ENCODE assay signal across 10 mouse cellular contexts in the genomic region with DNA sequence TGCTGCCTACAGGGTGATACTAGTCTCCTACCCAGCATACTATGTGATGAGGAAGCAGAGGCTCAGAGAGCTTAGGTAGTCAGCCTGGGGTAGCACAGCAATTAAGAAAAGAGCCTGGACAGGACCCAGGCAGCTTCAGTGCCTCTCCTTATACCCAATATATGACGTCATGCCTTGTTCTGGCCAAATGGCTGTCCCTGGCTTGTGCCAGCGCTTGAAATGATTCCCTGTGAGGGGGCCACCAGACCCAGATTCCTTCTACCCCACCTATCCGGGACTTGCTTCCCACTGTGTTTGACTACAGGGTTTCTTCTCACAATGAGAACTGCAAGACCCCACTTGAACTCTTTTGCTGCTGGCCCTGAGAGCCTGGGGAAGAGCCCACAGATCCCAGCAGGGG. TPM values are rescaled to one million over a fixed set of nuclear protein-coding genes. Genes with fewer than 3 reads are reported as not detected.
A peak's percentile ranks its signal among the peaks of the same experiment; 100 is the strongest.
DNase-seq lines count a peak whose midpoint lies in the region; ATAC-seq and TF ChIP-seq lines count a peak whose summit lies in the region.
"Had no signal": no experiment of that assay in that cellular context is flagged by ENCODE, and none has a peak within 500 bp of the region (broad histone marks: within the 10 kb centered on the region; RNA-seq: fewer than 3 reads in every experiment).

No protein-coding gene starts in this region.

- DNase-seq in heart, adult 2 months: no peak
- peak; percentile 67 for DNase-seq in NIH3T3 (ENCODE audit: low read depth)
- DNase-seq in midbrain, embryonic 14.5 days: peak; percentile 37
- no peak for DNase-seq in thymus, postnatal 0 days (ENCODE audit: low spot score)
- no peak for DNase-seq in kidney, postnatal 25 days
- no peak for DNase-seq in gastrocnemius, adult 18-20 months (ENCODE audit: low spot score)

- TF ChIP-seq EP300 in heart, adult 2 months (IDR thresholded peaks at IDR 0.05; ENCODE audit: insufficient read depth, low read depth, low read length): no peak

- 0 out of 2 replicates have a peak overlapping the region, but pooled peaks have one; percentile 3 for H3K9ac ChIP-seq in heart, embryonic 16.5 days (ENCODE audit: low read length)
- no peak overlapping the region for H3K9ac ChIP-seq in heart, adult 2 months (ENCODE audit: low read depth, low read length)
- H3K9ac ChIP-seq in forebrain, embryonic 16.5 days (replicated peaks; ENCODE audit: low read depth, low read length): no peak overlapping the region
- no peak overlapping the region for H3K9ac ChIP-seq in midbrain, embryonic 14.5 days (replicated peaks; ENCODE audit: low read length)

- no peaks in the 10 kb centered on the region for H3K36me3 ChIP-seq in heart, embryonic 16.5 days (ENCODE audit: control insufficient read depth, insufficient read depth)
- no peaks in the 10 kb centered on the region for H3K36me3 ChIP-seq in heart, adult 2 months (ENCODE audit: control insufficient read depth, insufficient read depth, low read length)
- H3K36me3 ChIP-seq in forebrain, embryonic 16.5 days (ENCODE audit: control insufficient read depth, insufficient read depth): no peaks in the 10 kb centered on the region
- H3K36me3 ChIP-seq in midbrain, embryonic 14.5 days (ENCODE audit: control insufficient read depth, insufficient read depth, low read length): no peaks in the 10 kb centered on the region

- H3K4me1 ChIP-seq in heart, embryonic 16.5 days (ENCODE audit: control insufficient read depth, insufficient read depth, low read length): peaks cover 13% of the 10 kb centered on the region
- peaks cover 4% of the 10 kb centered on the region; the same call in 1 of the 2 replicates for H3K4me1 ChIP-seq in heart, adult 2 months (ENCODE audit: control insufficient read depth, insufficient read depth, low read length)
- H3K4me1 ChIP-seq in forebrain, embryonic 16.5 days (replicated peaks; ENCODE audit: control insufficient read depth, insufficient read depth, low read length): peaks cover 20% of the 10 kb centered on the region
- peaks cover 13% of the 10 kb centered on the region for H3K4me1 ChIP-seq in midbrain, embryonic 14.5 days (ENCODE audit: control insufficient read depth, insufficient read depth, low read length)

- H3K79me2 ChIP-seq in heart, adult 2 months (replicated peaks; ENCODE audit: control insufficient read depth, insufficient read depth, low read length): no peaks in the 10 kb centered on the region

- H3K4me2 ChIP-seq in heart, embryonic 16.5 days (ENCODE audit: low read depth, low read length): no peak overlapping the region
- H3K4me2 ChIP-seq in forebrain, embryonic 16.5 days (ENCODE audit: low read length): no peak overlapping the region
- H3K4me2 ChIP-seq in midbrain, embryonic 14.5 days (ENCODE audit: low read length): no peak overlapping the region

- 26% methylated on average over 3 of the region's 3 CpGs for WGBS in heart, embryonic 16.5 days
- 29% methylated on average over 3 of the region's 3 CpGs for WGBS in heart, adult 2 months
- WGBS in forebrain, embryonic 16.5 days: 6% methylated on average over 3 of the region's 3 CpGs
- WGBS in midbrain, embryonic 14.5 days: 0% methylated on average over 3 of the region's 3 CpGs

- intact Hi-C loops in heart, adult 2 months (cut with DNase I): no loop called here

- no peak for TF ChIP-seq POLR2A in heart, adult 2 months (IDR thresholded peaks at IDR 0.05; ENCODE audit: insufficient read depth, low read depth, low read length)

- TF ChIP-seq CTCF in heart, adult 2 months (IDR thresholded peaks at IDR 0.05): no peak

- no peak overlapping the region for H3K4me3 ChIP-seq in heart, embryonic 16.5 days (ENCODE audit: low read length)
- no peak overlapping the region for H3K4me3 ChIP-seq in heart, adult 2 months
- no peak overlapping the region for H3K4me3 ChIP-seq in forebrain, embryonic 16.5 days (replicated peaks; ENCODE audit: low read length)
- no peak overlapping the region for H3K4me3 ChIP-seq in midbrain, embryonic 14.5 days (replicated peaks; ENCODE audit: low read depth, low read length)

- peak overlapping the region; percentile 76 for H3K27ac ChIP-seq in heart, embryonic 16.5 days (ENCODE audit: low read length)
- H3K27ac ChIP-seq in heart, adult 2 months: no peak overlapping the region
- no peak overlapping the region; the same call in 1 of the 2 replicates for H3K27ac ChIP-seq in forebrain, embryonic 16.5 days (ENCODE audit: low read length)
- peak overlapping the region; percentile 52; the same call in 1 of the 2 replicates for H3K27ac ChIP-seq in midbrain, embryonic 14.5 days (replicated peaks; ENCODE audit: low read depth, low read length)

- no peaks in the 10 kb centered on the region for H3K9me3 ChIP-seq in heart, embryonic 16.5 days (replicated peaks; ENCODE audit: control insufficient read depth, low read length)
- H3K9me3 ChIP-seq in forebrain, embryonic 16.5 days (ENCODE audit: control insufficient read depth, low read length): no peaks in the 10 kb centered on the region
- H3K9me3 ChIP-seq in midbrain, embryonic 14.5 days (ENCODE audit: control insufficient read depth, low read length): no peaks in the 10 kb centered on the region

- no peaks in the 10 kb centered on the region; the same call in 1 of the 2 replicates for H3K27me3 ChIP-seq in heart, embryonic 16.5 days (ENCODE audit: control insufficient read depth, insufficient read depth, low read length)
- H3K27me3 ChIP-seq in heart, adult 2 months (ENCODE audit: control insufficient read depth, insufficient read depth, low read length): no peaks in the 10 kb centered on the region
- H3K27me3 ChIP-seq in forebrain, embryonic 16.5 days (replicated peaks; ENCODE audit: control insufficient read depth, insufficient read depth, low read length): no peaks in the 10 kb centered on the region
- H3K27me3 ChIP-seq in midbrain, embryonic 14.5 days (ENCODE audit: control insufficient read depth, insufficient read depth, low read length): no peaks in the 10 kb centered on the region

- no peak for ATAC-seq in heart, embryonic 16.5 days (replicated peaks; ENCODE audit: extremely low read depth, insufficient read depth, low FRiP score)
- peak; percentile 69 for ATAC-seq in forebrain, embryonic 16.5 days
- ATAC-seq in midbrain, embryonic 14.5 days (ENCODE audit: low FRiP score, low TSS enrichment): peak; percentile 27; the same call in 1 of the 2 replicates

RNA-seq across cellular contexts. Expression of gene Tgfbi, which starts 27.8 kb away (rescaled TPM):
- 32.7 and 39.5 TPM in 2 replicates for polyA plus RNA-seq in heart, embryonic 16.5 days (2015; fragmentation: Nextera tagmentation; extraction: Ambion mirVana)
- total RNA-seq in heart, adult 2 months (2021): 10 to 100 TPM; 19.7 to 20.9 TPM
- 22.1 and 22.2 TPM in 2 replicates for polyA plus RNA-seq in heart, adult 2 months (2012; rRNA removed)
- 3.8 and 4.7 TPM in 2 replicates for polyA plus RNA-seq in forebrain, embryonic 16.5 days (2015; fragmentation: Nextera tagmentation; extraction: Ambion mirVana)
- 0.63 and 2.7 TPM in 2 replicates for polyA plus RNA-seq in midbrain, embryonic 14.5 days (2014; fragmentation: Nextera tagmentation; extraction: Ambion mirVana)
- 19.9 and 22.7 TPM in 2 replicates for polyA plus RNA-seq in thymus, postnatal 0 days (2015; fragmentation: Nextera tagmentation; extraction: Ambion mirVana)
- total RNA-seq in gastrocnemius, adult 18-20 months (2021): 10 to 100 TPM; 13.4 to 17.6 TPM

RNA-seq across cellular contexts. Expression of gene Lect2, which starts 33.2 kb away (rescaled TPM):
- polyA plus RNA-seq in heart, embryonic 16.5 days (2015; fragmentation: Nextera tagmentation; extraction: Ambion mirVana): not detected in 2 replicates
- not detected for total RNA-seq in heart, adult 2 months (2021)
- not detected in 2 replicates for polyA plus RNA-seq in heart, adult 2 months (2012; rRNA removed)
- polyA plus RNA-seq in forebrain, embryonic 16.5 days (2015; fragmentation: Nextera tagmentation; extraction: Ambion mirVana): not detected in 2 replicates
- polyA plus RNA-seq in midbrain, embryonic 14.5 days (2014; fragmentation: Nextera tagmentation; extraction: Ambion mirVana): not detected in 2 replicates
- not detected in 2 replicates for polyA plus RNA-seq in thymus, postnatal 0 days (2015; fragmentation: Nextera tagmentation; extraction: Ambion mirVana)
- total RNA-seq in gastrocnemius, adult 18-20 months (2021): not detected
- polyA plus RNA-seq: macrophage; testis, adult 2 months had no signal

RNA-seq across cellular contexts. Expression of gene Fbxl21, which starts 59.2 kb away (rescaled TPM):
- polyA plus RNA-seq in heart, embryonic 16.5 days (2015; fragmentation: Nextera tagmentation; extraction: Ambion mirVana): 0.72 and 1.00 TPM in 2 replicates
- under 1 TPM; 0.68 to 0.97 TPM for total RNA-seq in heart, adult 2 months (2021)
- polyA plus RNA-seq in heart, adult 2 months (2012; rRNA removed): 0.29 and 0.31 TPM in 2 replicates
- polyA plus RNA-seq in forebrain, embryonic 16.5 days (2015; fragmentation: Nextera tagmentation; extraction: Ambion mirVana): 1.8 and 2.9 TPM in 2 replicates
- 3.3 and 3.7 TPM in 2 replicates for polyA plus RNA-seq in midbrain, embryonic 14.5 days (2014; fragmentation: Nextera tagmentation; extraction: Ambion mirVana)
- polyA plus RNA-seq in thymus, postnatal 0 days (2015; fragmentation: Nextera tagmentation; extraction: Ambion mirVana): 1.1 TPM in 2 replicates
- under 1 TPM in 1 of 2 experiments, not detected in 1; 0.33 TPM for total RNA-seq in gastrocnemius, adult 18-20 months (2021)

Comparison
In these comparisons a context has a peak if more than half of its experiments do, and no peak if none do; other contexts are left out.
1. H3K27ac ChIP-seq: peak in heart, embryonic 16.5 days (single experiment) and midbrain, embryonic 14.5 days (single experiment); none in heart, adult 2 months (single experiment) and forebrain, embryonic 16.5 days (single experiment).
2. DNase-seq: peak in NIH3T3 (single experiment) and midbrain, embryonic 14.5 days (single experiment); none in heart, adult 2 months (0 of 2), thymus, postnatal 0 days (single experiment), kidney, postnatal 25 days (0 of 2) and gastrocnemius, adult 18-20 months (single experiment).